Mouse (Mus musculus) MN1 (cell line): ENCODE data around the gene 1810009A15Rik.
A peak's percentile ranks its signal among the peaks of the same experiment; 100 is the strongest.
"Not testable (repeated sequence)": the region's sequence is repeated elsewhere in the genome, so short reads cannot be mapped to it uniquely, and the experiment has no call there.

Experiments
- DNase-seq: peaks from one replicate; pipeline ENCODE4 v3.0.0-alpha.2; 2016; ENCODE audit warnings: low spot score

Gene 1810009A15Rik

GRCm38 (mm10) chr19:8888511-8889385 is at the start of gene 1810009A15Rik, which contains the start of gene Gm49416:
1810009A15Rik (plus strand) TSS chr19:8888853.
Gm49416 (plus strand) TSS chr19:8888926.
- DNase-seq: peak; percentile 93

GRCm38 (mm10) chr19:8839103-8839907 is 49.3 kb upstream of the 1810009A15Rik start, which contains the start of gene Gng3:
Gng3 (minus strand) TSS chr19:8839194.
- DNase-seq: no peak

- peak; percentile 54 for DNase-seq
These were observed 48.5 kb upstream of the 1810009A15Rik start for GRCm38 (mm10) chr19:8839908-8840791.

GRCm38 (mm10) chr19:8841012-8841411 is 47.6 kb upstream of the 1810009A15Rik start:
- DNase-seq: no peak

GRCm38 (mm10) chr19:8842961-8843360 is 45.7 kb upstream of the 1810009A15Rik start:
- no peak for DNase-seq

GRCm38 (mm10) chr19:8844371-8845129 is 44.1 kb upstream of the 1810009A15Rik start:
- DNase-seq: peak; percentile 79

GRCm38 (mm10) chr19:8848356-8848755 is 40.3 kb upstream of the 1810009A15Rik start:
- no peak for DNase-seq

- DNase-seq: peak; percentile 82
These were observed 38.2 kb upstream of the 1810009A15Rik start, which contains the start of gene Lrrn4cl for GRCm38 (mm10) chr19:8850402-8850901. Lrrn4cl (plus strand) TSS chr19:8850768.

- DNase-seq: no peak
These were observed 37.0 kb upstream of the 1810009A15Rik start for GRCm38 (mm10) chr19:8851639-8852038.

- no peak for DNase-seq
These were observed 36.3 kb upstream of the 1810009A15Rik start for GRCm38 (mm10) chr19:8852236-8852928.

GRCm38 (mm10) chr19:8853117-8853516 is 35.5 kb upstream of the 1810009A15Rik start:
- DNase-seq: no peak

GRCm38 (mm10) chr19:8857689-8858088 is 31.0 kb upstream of the 1810009A15Rik start:
- DNase-seq: no peak

- no peak for DNase-seq
These were observed 29.6 kb upstream of the 1810009A15Rik start for GRCm38 (mm10) chr19:8859018-8859417.

- no peak for DNase-seq
These were observed 24.4 kb upstream of the 1810009A15Rik start for GRCm38 (mm10) chr19:8864265-8864664.

GRCm38 (mm10) chr19:8870381-8870780 is 18.3 kb upstream of the 1810009A15Rik start:
- not testable (repeated sequence) for DNase-seq

- no peak for DNase-seq
These were observed 17.8 kb upstream of the 1810009A15Rik start for GRCm38 (mm10) chr19:8870838-8871237.

- peak; percentile 92 for DNase-seq
These were observed 17.1 kb upstream of the 1810009A15Rik start, which contains the start of gene Ubxn1 for GRCm38 (mm10) chr19:8871267-8872186. Ubxn1 (plus strand) TSS chr19:8871496.

- no peak for DNase-seq
These were observed 16.3 kb upstream of the 1810009A15Rik start for GRCm38 (mm10) chr19:8872266-8872840.
